Mouse (Mus musculus) cerebellum, postnatal 4 days (tissue): Measurements from ENCODE around the gene Olfr514.

Experiments
- DNase-seq, 2 experiments: peaks; one replicate each; pipeline ENCODE4 v3.0.0; 2022; ENCODE audit warnings: low spot score in 2 of 2, mixed read lengths in 1 of 2

Olfr514 gene

GRCm38 (mm10) chr7:108825897-108826296 lies at the start of gene Olfr514:
TSS of gene Olfr514 (minus strand) at chr7:108825997.
- DNase-seq, result no peak

- no peak for DNase-seq
Measured at GRCm38 (mm10) chr7:108872279-108872678, 46.5 kb upstream of the Olfr514 start, which contains the start of gene Olfr517. TSS of gene Olfr517 (minus strand) at chr7:108872379.

- no peak for DNase-seq
Measured at GRCm38 (mm10) chr7:108850429-108850828, 24.6 kb upstream of the Olfr514 start, which contains the start of gene Olfr516. TSS of gene Olfr516 (minus strand) at chr7:108850529.

- peak in 1 of 2 experiments; percentile 8 for DNase-seq
Measured at GRCm38 (mm10) chr7:108814593-108815215, 11.1 kb downstream of the Olfr514 start.

GRCm38 (mm10) chr7:108797205-108797933 lies 28.4 kb downstream of the Olfr514 start:
- DNase-seq, result no peak
